Mouse (Mus musculus) MEL (cell line): ENCODE results near the gene Senp7.

Experiments
- BHLHE40 ChIP-seq: IDR thresholded peaks from 2 replicates; pipeline ENCODE4 v1.6.1; 2012; ENCODE audit warnings: low read depth, mild to moderate bottlenecking, inconsistent platforms, low read length, improper control_type of control experiment, borderline replicate concordance
- CTCF ChIP-seq, 3 experiments: IDR thresholded peaks in 2 of 3; conservative IDR thresholded peaks in 1 of 3; 2 replicates each; pipeline ENCODE4 v1.5.1; 2011 to 2012; ENCODE audit warnings: low read length in 3 of 3, low read depth in 2 of 3, mild to moderate bottlenecking in 2 of 3, improper control_type of control experiment in 1 of 3, inconsistent platforms in 1 of 3, mixed read lengths in 1 of 3, moderate library complexity in 1 of 3; ENCODE audit not compliant: control insufficient read depth in 1 of 3, insufficient read depth in 1 of 3, poor library complexity in 1 of 3, severe bottlenecking in 1 of 3
- ELF1 ChIP-seq: IDR thresholded peaks from 2 replicates; pipeline ENCODE4 v1.6.1; 2014; ENCODE audit warnings: low read depth, mild to moderate bottlenecking, inconsistent platforms, low read length, improper control_type of control experiment, moderate library complexity
- EP300 ChIP-seq, 2 experiments: IDR thresholded peaks; 2 replicates each; pipeline ENCODE4 v1.6.1; 2011; ENCODE audit warnings: improper control_type of control experiment in 2 of 2, low read length in 2 of 2, low read depth in 1 of 2, mild to moderate bottlenecking in 1 of 2
- POLR2A ChIP-seq, 2 experiments: IDR thresholded peaks; 2 replicates each; pipeline ENCODE4 v1.6.1; 2011 to 2012; ENCODE audit warnings: low read length in 2 of 2, mild to moderate bottlenecking in 2 of 2, control low read depth in 1 of 2, improper control_type of control experiment in 1 of 2, low read depth in 1 of 2, moderate library complexity in 1 of 2; ENCODE audit not compliant: control insufficient read depth in 1 of 2, insufficient read depth in 1 of 2, poor library complexity in 1 of 2
- TBP ChIP-seq: IDR thresholded peaks from 2 replicates; pipeline ENCODE4 v1.8.0; 2011; ENCODE audit warnings: low read depth, low read length, improper control_type of control experiment
- ZNF384 ChIP-seq: IDR thresholded peaks from 2 replicates; pipeline ENCODE4 v1.6.1; 2012; ENCODE audit warnings: low read depth, mild to moderate bottlenecking, inconsistent platforms, low read length, improper control_type of control experiment

DNA sequence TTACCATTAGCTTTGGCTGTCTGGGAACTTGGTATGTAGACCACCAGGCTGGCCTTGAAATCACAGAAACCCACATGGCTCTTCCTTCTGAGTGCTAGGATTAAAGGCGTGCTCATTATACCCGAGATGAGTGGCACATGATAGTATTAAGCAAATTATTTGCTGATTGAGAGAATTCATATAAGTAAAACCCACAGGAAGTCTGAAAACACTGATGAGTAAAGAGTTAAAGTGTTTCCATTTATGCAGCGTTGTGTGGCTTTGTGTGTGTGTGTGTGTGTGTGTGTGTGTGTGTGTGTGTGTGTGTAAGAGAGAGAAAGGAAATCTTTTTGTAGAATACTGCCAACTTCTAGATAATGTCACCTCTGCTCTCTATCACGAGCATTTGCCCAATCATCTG, 33.6 kb downstream of the Senp7 start:
- TF ChIP-seq POLR2A (IDR thresholded peaks at IDR 0.05; ENCODE audit: control insufficient read depth in 1 of 2, insufficient read depth in 1 of 2, low read depth in 1 of 2, low read length in 2 of 2, poor library complexity in 1 of 2): no peak
- no peak for TF ChIP-seq TBP
- no peak for TF ChIP-seq EP300 (IDR thresholded peaks at IDR 0.05; ENCODE audit: low read depth in 1 of 2, low read length in 2 of 2)
- TF ChIP-seq ELF1: no peak
- no peak for TF ChIP-seq ZNF384
- TF ChIP-seq CTCF (IDR thresholded peaks at IDR 0.05 in 2 of 3, conservative IDR thresholded peaks at IDR 0.05 in 1 of 3; ENCODE audit: control insufficient read depth in 1 of 3, insufficient read depth in 1 of 3, low read depth in 2 of 3, low read length in 3 of 3, poor library complexity in 1 of 3, severe bottlenecking in 1 of 3): no peak
- no peak for TF ChIP-seq BHLHE40
